Mouse (Mus musculus): ENCODE data around the gene Pus1.

Gene Pus1

GRCm38 (mm10) chr5:110779998-110780760 is at the start of gene Pus1:
TSS of gene Pus1 (minus strand) at chr5:110780659.
- DNase-seq (ENCODE audit: low spot score), result peak; percentile 93

GRCm38 (mm10) chr5:110827576-110827975 is 47.1 kb upstream of the Pus1 start:
- DNase-seq (ENCODE audit: low spot score), result no peak

- no peak for DNase-seq (ENCODE audit: low spot score)
These were observed 46.5 kb upstream of the Pus1 start for GRCm38 (mm10) chr5:110826781-110827495.

GRCm38 (mm10) chr5:110824421-110824820 is 44.0 kb upstream of the Pus1 start:
- no peak for DNase-seq (ENCODE audit: low spot score)

- peak; percentile 99 for DNase-seq (ENCODE audit: low spot score)
These were observed 29.3 kb upstream of the Pus1 start, which contains the start of gene Ulk1 for GRCm38 (mm10) chr5:110809667-110810325. TSS of gene Ulk1 (minus strand) at chr5:110810097.

GRCm38 (mm10) chr5:110808821-110809666 is 28.6 kb upstream of the Pus1 start:
- no peak for DNase-seq (ENCODE audit: low spot score)

GRCm38 (mm10) chr5:110808061-110808631 is 27.7 kb upstream of the Pus1 start:
- peak; percentile 80 for DNase-seq (ENCODE audit: low spot score)

- DNase-seq (ENCODE audit: low spot score), result no peak
These were observed 27.0 kb upstream of the Pus1 start for GRCm38 (mm10) chr5:110807453-110807852.

GRCm38 (mm10) chr5:110806676-110807075 is 26.2 kb upstream of the Pus1 start:
- DNase-seq (ENCODE audit: low spot score), result no peak

GRCm38 (mm10) chr5:110806154-110806553 is 25.7 kb upstream of the Pus1 start:
- no peak for DNase-seq (ENCODE audit: low spot score)

GRCm38 (mm10) chr5:110804012-110804743 is 23.7 kb upstream of the Pus1 start:
- no peak for DNase-seq (ENCODE audit: low spot score)

GRCm38 (mm10) chr5:110802809-110803208 is 22.4 kb upstream of the Pus1 start:
- DNase-seq (ENCODE audit: low spot score), result no peak

GRCm38 (mm10) chr5:110802186-110802585 is 21.7 kb upstream of the Pus1 start:
- no peak for DNase-seq (ENCODE audit: low spot score)

GRCm38 (mm10) chr5:110801036-110801624 is 20.7 kb upstream of the Pus1 start:
- no peak for DNase-seq (ENCODE audit: low spot score)

GRCm38 (mm10) chr5:110797696-110798095 is 17.2 kb upstream of the Pus1 start:
- DNase-seq (ENCODE audit: low spot score), result peak; percentile 46

GRCm38 (mm10) chr5:110794363-110794762 is 13.9 kb upstream of the Pus1 start:
- no peak for DNase-seq (ENCODE audit: low spot score)

- no peak for DNase-seq (ENCODE audit: low spot score)
These were observed 8.2 kb upstream of the Pus1 start for GRCm38 (mm10) chr5:110788684-110789083.

- DNase-seq (ENCODE audit: low spot score), result no peak
These were observed 5.8 kb upstream of the Pus1 start for GRCm38 (mm10) chr5:110786081-110786835.

GRCm38 (mm10) chr5:110783150-110783549 is 2.7 kb upstream of the Pus1 start:
- DNase-seq (ENCODE audit: low spot score), result no peak
